ENCODE assay signal across 10 mouse cellular contexts in genomic region chr7:73716841-73717240, GRCm38 (mm10). TPM values are rescaled to one million over a fixed set of nuclear protein-coding genes. Genes with fewer than 3 reads are reported as not detected.
DNase-seq lines count a peak whose midpoint lies in the region; ATAC-seq and TF ChIP-seq lines count a peak whose summit lies in the region.
"Had no signal": no experiment of that assay in that cellular context is flagged by ENCODE, and none has a peak within 500 bp of the region (broad histone marks: within the 10 kb centered on the region; RNA-seq: fewer than 3 reads in every experiment).

No protein-coding gene starts in this region.

- H3K27me3 ChIP-seq in lung, embryonic 15.5 days: 0 out of 2 replicates have a peak, but pooled peaks cover 4% of the 10 kb centered on the region
- H3K27me3 ChIP-seq in embryonic facial prominence, embryonic 15.5 days: no peaks in the 10 kb centered on the region
- peaks cover 3% of the 10 kb centered on the region for H3K27me3 ChIP-seq in myocyte (ENCODE audit: control insufficient read depth, insufficient read depth, insufficient read length)
- H3K27me3 ChIP-seq: liver, embryonic 15.5 days had no signal

- no peak overlapping the region for H3K4me2 ChIP-seq in lung, embryonic 15.5 days
- H3K4me2 ChIP-seq in embryonic facial prominence, embryonic 15.5 days (replicated peaks): no peak overlapping the region
- peak overlapping the region; percentile 9 for H3K4me2 ChIP-seq in myocyte (ENCODE audit: low read depth)
- H3K4me2 ChIP-seq: liver, embryonic 15.5 days had no signal

- H3K36me3 ChIP-seq in lung, embryonic 15.5 days: no peaks in the 10 kb centered on the region
- no peaks in the 10 kb centered on the region for H3K36me3 ChIP-seq in embryonic facial prominence, embryonic 15.5 days
- H3K36me3 ChIP-seq in myocyte (ENCODE audit: control insufficient read depth, insufficient read depth): no peaks in the 10 kb centered on the region
- H3K36me3 ChIP-seq: liver, embryonic 15.5 days had no signal

- DNase-seq in heart, adult 11 months: peak; percentile 61
- no peak for DNase-seq in heart, postnatal 36 days
- no peak for DNase-seq in lung, postnatal 4 days
- no peak for DNase-seq in ovary, postnatal 36 days (ENCODE audit: low spot score)

- H3K4me3 ChIP-seq in lung, embryonic 15.5 days: no peak overlapping the region
- H3K4me3 ChIP-seq in embryonic facial prominence, embryonic 15.5 days (replicated peaks): no peak overlapping the region
- no peak overlapping the region for H3K4me3 ChIP-seq in myocyte
- H3K4me3 ChIP-seq: layer of hippocampus, adult 2 months; liver, embryonic 15.5 days had no signal

- TF ChIP-seq POLR2A in myocyte (IDR thresholded peaks at IDR 0.05; ENCODE audit: insufficient read length, low read depth): no peak

- intact Hi-C loops in heart, postnatal 36 days (cut with DNase I): no loop called here

- 0 out of 2 replicates have a peak, but pooled peaks cover 3% of the 10 kb centered on the region for H3K9me3 ChIP-seq in lung, embryonic 15.5 days
- H3K9me3 ChIP-seq in embryonic facial prominence, embryonic 15.5 days (replicated peaks): no peaks in the 10 kb centered on the region
- H3K9me3 ChIP-seq: liver, embryonic 15.5 days had no signal

- no peak overlapping the region for H3ac ChIP-seq in myocyte (ENCODE audit: control insufficient read depth, insufficient read length)

- no peak for ATAC-seq in lung, embryonic 15.5 days (ENCODE audit: borderline replicate concordance, extremely low read depth, low FRiP score, low TSS enrichment)
- ATAC-seq in embryonic facial prominence, embryonic 15.5 days (ENCODE audit: insufficient number of reproducible peaks, low FRiP score, low TSS enrichment, low read depth): 0 out of 2 replicates have a peak, but pooled peaks have one; percentile 5
- ATAC-seq: CD4-positive, CD25-positive, alpha-beta regulatory T cell, adult 4 months had no signal

- H3K4me1 ChIP-seq in lung, embryonic 15.5 days: peaks cover 24% of the 10 kb centered on the region; the same call in 1 of the 2 replicates
- peaks cover 19% of the 10 kb centered on the region for H3K4me1 ChIP-seq in embryonic facial prominence, embryonic 15.5 days
- H3K4me1 ChIP-seq: liver, embryonic 15.5 days had no signal

- no peak overlapping the region for H3K9ac ChIP-seq in lung, embryonic 15.5 days
- no peak overlapping the region for H3K9ac ChIP-seq in embryonic facial prominence, embryonic 15.5 days
- H3K9ac ChIP-seq: liver, embryonic 15.5 days had no signal

- H3K27ac ChIP-seq in lung, embryonic 15.5 days: peak overlapping the region; percentile 7; the same call in 1 of the 2 replicates
- peak overlapping the region; percentile 13; the same call in 1 of the 2 replicates for H3K27ac ChIP-seq in embryonic facial prominence, embryonic 15.5 days (replicated peaks)
- H3K27ac ChIP-seq: layer of hippocampus, adult 2 months; liver, embryonic 15.5 days had no signal

- H3K79me2 ChIP-seq in myocyte (ENCODE audit: control insufficient read depth, insufficient read depth): no peaks in the 10 kb centered on the region

- 42% methylated on average over 3 of the region's 3 CpGs for WGBS in lung, embryonic 15.5 days
- WGBS in embryonic facial prominence, embryonic 15.5 days: 40% methylated on average over 3 of the region's 3 CpGs

TF ChIP-seq in myocyte, 11 proteins besides CTCF, POLR2A, EP300 and RAD21:
- no peak for TF ChIP-seq SRF (IDR thresholded peaks at IDR 0.05; ENCODE audit: control insufficient read depth, insufficient read length, low read depth)
- no peak for TF ChIP-seq USF1 (IDR thresholded peaks at IDR 0.05; ENCODE audit: low read depth)

RNA-seq across cellular contexts. Expression of gene Fam174b, which starts 23.3 kb away (rescaled TPM):
- total RNA-seq in heart, postnatal 36 days (2021): 100 to 1,000 TPM; 174 to 183 TPM
- polyA plus RNA-seq in lung, embryonic 15.5 days (2015; fragmentation: Nextera tagmentation; extraction: Ambion mirVana): 83.7 and 84.4 TPM in 2 replicates
- 51.0 and 55.6 TPM in 2 replicates for polyA plus RNA-seq in embryonic facial prominence, embryonic 15.5 days (2015; fragmentation: Nextera tagmentation; extraction: Ambion mirVana)
- polyA plus RNA-seq in myocyte (2012; fragmentation: generic; extraction: Trizol): not detected

Comparison
In these comparisons a context has a peak if more than half of its experiments do, and no peak if none do; other contexts are left out.
1. RNA of gene Fam174b, which starts 23.3 kb away (polyA plus RNA-seq): 83.7 to 84.4 TPM in lung, embryonic 15.5 days and 51.0 to 55.6 TPM in embryonic facial prominence, embryonic 15.5 days; not detected in myocyte (single experiment); every median in the first group is over 10 times any median in the second.